Mouse (Mus musculus) neural tube, embryonic 14.5 days (tissue): Measurements from ENCODE around the gene Eif4g3. TPM values are rescaled to one million over a fixed set of nuclear protein-coding genes. Genes with fewer than 3 reads are reported as not detected.

Source experiments
- ATAC-seq: fragments of 200-750 bp; cut with Nextera tagmentation; 2 replicates; pipeline ENCODE4 v1.8.0; 2017; ENCODE audit warnings: low read depth, mild to moderate bottlenecking, moderate TSS enrichment, moderate library complexity
- H3K27ac ChIP-seq: fragments of 300-500 bp; sonication (generic); 2 replicates; pipeline ENCODE4 v1.5.1; 2014; ENCODE audit warnings: low read depth, mild to moderate bottlenecking, control low read depth, low read length, moderate library complexity, mixed read lengths
- H3K27me3 ChIP-seq: fragments of 300-500 bp; sonication (generic); 2 replicates; pipeline ENCODE4 v1.6.1; 2014; ENCODE audit warnings: low read length; ENCODE audit not compliant: control insufficient read depth, insufficient read depth
- H3K36me3 ChIP-seq: fragments of 300-500 bp; sonication (generic); 2 replicates; pipeline ENCODE4 v1.6.1; 2014; ENCODE audit warnings: low read length, mixed read lengths; ENCODE audit not compliant: control insufficient read depth, insufficient read depth
- H3K4me1 ChIP-seq: fragments of 300-500 bp; sonication (generic); 2 replicates; pipeline ENCODE4 v1.6.1; 2014; ENCODE audit warnings: low read length; ENCODE audit not compliant: control insufficient read depth, insufficient read depth
- H3K4me2 ChIP-seq: fragments of 300-500 bp; sonication (generic); 2 replicates; pipeline ENCODE4 v1.6.1; 2014; ENCODE audit warnings: mild to moderate bottlenecking, low read depth, low read length, control low read depth
- H3K4me3 ChIP-seq: fragments of 300-500 bp; sonication (generic); 2 replicates; pipeline ENCODE4 v1.5.1; 2014; ENCODE audit warnings: low read depth, low read length, control low read depth, mixed read lengths
- H3K9ac ChIP-seq: fragments of 300-500 bp; sonication (generic); replicated peaks from 2 replicates; pipeline ENCODE4 v1.6.1; 2014; ENCODE audit warnings: low read depth, mild to moderate bottlenecking, control low read depth, low read length, mixed read lengths
- H3K9me3 ChIP-seq: fragments of 300-500 bp; sonication (generic); 2 replicates; pipeline ENCODE4 v1.6.1; 2016; ENCODE audit warnings: low read length; ENCODE audit not compliant: control insufficient read depth
- WGBS: fragments of 180-500 bp; shearing (Covaris S2); extraction: QIAGEN DNeasy Blood & Tissue Kit; methylation state at CpG from one replicate; pipeline ENCODE4 v1.1.7; 2014; 5-methylcytosine and 5-hydroxymethylcytosine counted together
- microRNA-seq: library from miRNA; unstranded; fragments of <30 nt; microRNA quantifications from one replicate; pipeline ENCODE4, GENCODE M21; 2016
- polyA plus RNA-seq: library from polyadenylated mRNA; unstranded; fragments of >200 nt; fragmentation: Nextera tagmentation; extraction: Ambion mirVana; gene quantifications from 2 replicates; pipeline ENCODE4 v1.2.1, GENCODE M21; 2014

Eif4g3 gene
- polyA plus RNA-seq, 1 experiment from 2014 or later, result 71.4 TPM

DNA sequence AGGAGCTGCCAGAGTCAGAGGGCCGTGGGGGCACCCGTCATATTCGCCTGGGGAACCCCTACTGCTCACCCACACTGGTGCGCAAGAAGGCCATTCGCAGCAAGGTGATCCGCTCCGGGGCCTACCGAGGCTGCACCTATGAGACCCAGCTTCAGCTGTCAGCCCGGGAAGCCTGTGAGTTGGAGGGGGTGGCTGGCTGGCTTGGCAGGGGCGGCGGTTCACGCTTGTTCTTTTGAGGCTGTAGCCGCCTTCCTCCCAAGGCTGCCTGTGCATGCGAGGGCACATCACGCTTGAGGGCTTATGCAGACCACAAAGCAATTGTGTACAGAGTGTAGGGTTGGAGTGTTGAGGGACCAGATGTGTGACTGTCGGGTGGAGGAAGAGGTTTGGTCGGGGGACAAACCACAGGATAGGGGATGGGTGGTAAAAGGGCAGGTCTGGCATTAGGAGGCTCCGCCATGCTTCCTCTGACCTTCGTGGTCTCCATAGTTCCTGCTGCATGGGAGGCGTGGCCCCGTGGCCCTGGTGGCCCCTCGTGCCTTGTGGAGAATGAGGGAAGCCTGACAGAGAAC is 264.4 kb downstream of the Eif4g3 start:
- Histone ChIP-seq H3K4me3 (no peak overlapping the region), H3K27ac (no peak overlapping the region), H3K4me2 (no peak overlapping the region), H3K9me3 (no peaks in the 10 kb centered on the region), H3K9ac (no peak overlapping the region), H3K4me1 (peaks cover 3% of the 10 kb centered on the region), H3K36me3 (no peaks in the 10 kb centered on the region), H3K27me3 (no peaks in the 10 kb centered on the region)
- WGBS, result 86% methylated on average over 22 of the region's 22 CpGs
- no peak for ATAC-seq

Small RNA genes within 50 kb of the gene (microRNA-seq; reads per million reads assigned to microRNA genes)
- gene Mir6399, result not detected

Other genes with a start within 250 kb of the Eif4g3 start
- gene Alpl, start 196.6 kb upstream of the Eif4g3 start, polyA plus RNA-seq, result 8.5 and 9.5 TPM in 2 replicates
- 24.9 and 31.3 TPM in 2 replicates for gene Ece1, start 130.8 kb upstream of the Eif4g3 start, polyA plus RNA-seq
- 181 and 197 TPM in 2 replicates for gene Hp1bp3, start 223.3 kb downstream of the Eif4g3 start, polyA plus RNA-seq